Mouse (Mus musculus) cerebellum, adult 11-12 months (tissue): ENCODE measurements around the gene Zfc3h1.

Source experiments
- DNase-seq: peaks from one replicate; pipeline ENCODE4 v3.0.0; 2022

Zfc3h1 gene

GRCm38 (mm10) chr10:115384221-115385017, at the start of gene Zfc3h1, which contains the start of gene Thap2:
TSS of gene Zfc3h1 (plus strand) at chr10:115384959.
TSS of gene Thap2 (minus strand) at chr10:115384443.
- DNase-seq, result peak; percentile 99

GRCm38 (mm10) chr10:115336901-115337300, 47.9 kb upstream of the Zfc3h1 start:
- DNase-seq, result no peak

GRCm38 (mm10) chr10:115339820-115340328, 44.9 kb upstream of the Zfc3h1 start:
- no peak for DNase-seq

- DNase-seq, result no peak
These were observed 41.9 kb upstream of the Zfc3h1 start for GRCm38 (mm10) chr10:115342771-115343425.

GRCm38 (mm10) chr10:115346444-115346843, 38.3 kb upstream of the Zfc3h1 start:
- no peak for DNase-seq

GRCm38 (mm10) chr10:115348131-115348530, 36.6 kb upstream of the Zfc3h1 start:
- no peak for DNase-seq

GRCm38 (mm10) chr10:115349029-115349428, 35.7 kb upstream of the Zfc3h1 start:
- no peak for DNase-seq

- no peak for DNase-seq
These were observed 35.2 kb upstream of the Zfc3h1 start for GRCm38 (mm10) chr10:115349509-115349908.

- no peak for DNase-seq
These were observed 33.9 kb upstream of the Zfc3h1 start for GRCm38 (mm10) chr10:115350810-115351397.

GRCm38 (mm10) chr10:115354553-115354952, 30.2 kb upstream of the Zfc3h1 start:
- DNase-seq, result no peak

GRCm38 (mm10) chr10:115355016-115355415, 29.7 kb upstream of the Zfc3h1 start:
- no peak for DNase-seq

GRCm38 (mm10) chr10:115356106-115356505, 28.7 kb upstream of the Zfc3h1 start:
- DNase-seq, result no peak

GRCm38 (mm10) chr10:115358216-115358919, 26.4 kb upstream of the Zfc3h1 start:
- DNase-seq, result no peak

- DNase-seq, result no peak
These were observed 25.7 kb upstream of the Zfc3h1 start for GRCm38 (mm10) chr10:115359066-115359465.

GRCm38 (mm10) chr10:115361840-115362622, 22.7 kb upstream of the Zfc3h1 start, which contains the start of gene Tmem19:
TSS of gene Tmem19 (minus strand) at chr10:115362501.
- peak; percentile 99 for DNase-seq

GRCm38 (mm10) chr10:115362623-115362964, 22.2 kb upstream of the Zfc3h1 start:
- no peak for DNase-seq

GRCm38 (mm10) chr10:115363151-115363550, 21.6 kb upstream of the Zfc3h1 start:
- DNase-seq, result no peak

- DNase-seq, result no peak
These were observed 3.2 kb upstream of the Zfc3h1 start for GRCm38 (mm10) chr10:115381506-115382084.

GRCm38 (mm10) chr10:115382846-115383643, 1.7 kb upstream of the Zfc3h1 start:
- DNase-seq, result no peak

GRCm38 (mm10) chr10:115383644-115384220, 1.0 kb upstream of the Zfc3h1 start:
- no peak for DNase-seq
